Mouse (Mus musculus): ENCODE measurements around the gene Arnt. TPM values are rescaled to one million over a fixed set of nuclear protein-coding genes. Genes with fewer than 3 reads are reported as not detected.

Arnt gene
- 10 to 100 TPM; 53.9 to 57.9 TPM for total RNA-seq (2023)

DNA sequence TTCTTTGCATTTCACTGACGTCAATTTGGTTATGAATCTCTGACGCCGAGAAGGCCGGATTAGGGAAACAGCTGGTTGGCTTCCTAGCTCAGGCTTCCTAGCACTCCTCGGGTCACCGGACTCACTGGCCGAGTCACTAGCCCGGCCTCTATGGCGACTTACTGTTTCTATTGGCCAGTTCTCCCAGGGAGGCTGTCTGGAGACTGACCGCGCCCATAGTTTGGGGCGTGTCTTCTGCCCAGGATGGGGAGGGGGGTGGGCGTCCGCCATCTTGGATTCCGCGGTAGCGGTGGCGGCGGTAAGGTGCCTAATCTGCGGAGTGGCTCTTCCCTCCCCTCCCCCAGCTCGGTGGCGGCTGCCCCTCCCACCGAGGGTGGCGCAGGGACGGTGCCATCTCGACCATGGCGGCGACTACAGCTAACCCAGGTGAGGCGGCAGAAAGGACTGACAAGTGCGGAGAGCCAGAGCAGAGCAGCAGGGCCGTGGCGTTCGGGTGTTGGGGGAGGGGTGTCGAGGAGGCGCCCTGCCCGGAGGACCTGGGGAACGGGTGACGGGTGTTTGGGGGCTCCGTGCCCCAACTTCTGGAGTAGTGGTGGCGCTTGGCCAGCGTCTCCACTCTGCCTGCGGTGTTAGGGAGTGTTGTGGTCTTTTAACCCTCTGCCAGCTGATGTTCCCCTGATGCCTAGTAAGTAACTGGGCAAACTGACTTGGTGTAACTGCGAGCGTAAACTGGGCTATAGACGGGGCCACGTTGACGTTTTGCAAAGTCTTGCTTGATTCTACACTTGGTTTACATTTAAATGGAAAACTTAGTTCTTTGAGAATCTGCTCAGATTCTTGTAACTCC is at the start of gene Arnt:
TSS of gene Arnt (plus strand) at position 253 of the 847 bp plus-strand sequence.

DNA sequence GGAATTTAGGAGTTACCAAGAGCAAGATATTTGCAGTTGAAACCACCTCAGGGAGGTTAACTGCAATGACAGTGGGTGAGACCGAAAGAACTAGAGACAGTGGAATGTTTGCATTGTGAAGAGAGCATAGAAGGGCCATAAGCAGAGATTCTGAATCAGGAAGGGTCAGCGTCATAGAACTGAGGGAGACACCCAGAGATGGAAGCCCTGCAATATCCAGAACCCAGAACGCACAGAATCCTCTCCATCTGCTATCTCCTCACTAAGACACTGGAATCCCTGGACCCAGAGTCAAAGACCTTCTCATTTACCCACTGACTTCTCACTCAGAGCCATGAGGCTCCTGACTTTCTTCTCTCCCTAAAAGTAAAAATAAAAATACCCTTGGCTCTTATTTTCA is 31.4 kb upstream of the Arnt start, which contains the start of gene 4930558C23Rik:
TSS of gene 4930558C23Rik (minus strand) at position 101 of the 400 bp plus-strand sequence.

DNA sequence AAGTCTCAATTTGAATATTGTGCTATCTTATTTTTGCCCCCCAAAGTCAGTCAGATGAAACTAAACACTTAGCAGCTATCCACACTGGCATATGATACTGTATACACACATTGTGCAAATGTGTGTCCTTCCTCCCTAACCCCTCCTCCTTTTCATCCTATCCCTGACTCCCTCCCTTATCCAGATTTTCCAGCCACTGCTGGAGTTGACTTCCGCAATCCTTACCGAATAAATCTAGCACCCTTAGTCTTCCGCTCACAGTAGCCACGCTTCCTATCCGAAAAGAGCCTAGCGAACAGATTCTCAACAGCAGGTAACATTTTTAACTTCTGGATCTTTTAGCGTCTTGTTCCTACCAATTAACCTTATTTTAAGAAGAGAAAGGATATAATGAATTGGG is 64.8 kb downstream of the Arnt start, which contains the start of gene Ctsk:
TSS of gene Ctsk (plus strand) at position 233 of the 400 bp plus-strand sequence.

DNA sequence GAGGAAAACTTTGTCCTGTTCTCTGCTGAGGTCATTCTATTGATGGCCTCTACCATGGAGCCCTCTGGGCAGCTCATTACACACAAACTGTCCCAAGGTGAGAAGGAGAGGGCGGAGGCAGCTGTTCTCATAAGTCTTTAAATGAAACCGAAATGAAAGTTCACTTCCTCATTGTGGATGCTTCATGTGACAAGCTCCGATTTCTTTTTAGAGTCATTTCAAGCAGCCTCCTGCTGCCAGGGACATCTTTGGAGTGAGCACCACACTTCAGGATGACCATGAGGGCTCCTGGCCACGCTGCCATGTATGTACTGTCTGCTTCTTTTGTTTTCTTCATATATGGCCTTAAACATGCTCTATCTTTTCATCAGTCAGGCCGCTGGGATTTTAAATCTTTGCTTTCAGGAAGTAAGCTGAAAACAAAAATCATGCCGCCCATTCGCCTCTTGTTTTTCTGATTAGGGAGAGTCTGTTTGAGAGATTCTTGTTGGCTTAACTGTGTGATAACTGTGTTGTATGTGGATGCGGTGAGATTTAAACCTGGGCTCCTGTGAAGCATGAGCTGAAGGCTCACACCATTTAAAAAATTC is 92.5 kb downstream of the Arnt start, which contains the start of gene Ctss:
TSS of gene Ctss (plus strand) at position 165 of the 590 bp plus-strand sequence.

Other genes with a start within 250 kb of the Arnt start
- gene Gabpb2, start 216.5 kb upstream of the Arnt start, total RNA-seq (2023), result 10 to 100 TPM; 38.9 to 47.6 TPM
- 100 to 1,000 TPM; 224 to 236 TPM for gene Cdc42se1, start 205.7 kb upstream of the Arnt start, total RNA-seq (2023)
- gene Mllt11, start 202.2 kb upstream of the Arnt start, total RNA-seq (2023), result 1 to 10 TPM; 2.3 to 2.4 TPM
- not detected for gene Gm128, start 192.8 kb upstream of the Arnt start, total RNA-seq (2023)
- gene Bnipl, start 183.2 kb upstream of the Arnt start, total RNA-seq (2023), result under 1 TPM in 1 of 2 experiments, not detected in 1; 0.44 TPM
- gene Mindy1, start 153.0 kb upstream of the Arnt start, total RNA-seq (2023), result 100 to 1,000 TPM; 127 to 146 TPM
- 10 to 100 TPM; 17.4 to 19.3 TPM for gene Prune1, start 152.3 kb upstream of the Arnt start, total RNA-seq (2023)
- 1 to 10 TPM; 2.6 to 2.8 TPM for gene Anxa9, start 127.2 kb upstream of the Arnt start, total RNA-seq (2023)
- 100 to 1,000 TPM; 130 to 136 TPM for gene Cers2, start 119.6 kb upstream of the Arnt start, total RNA-seq (2023)
- 10 to 100 TPM; 20.0 to 21.0 TPM for gene Setdb1, start 77.2 kb upstream of the Arnt start, total RNA-seq (2023)
- gene 4930558C23Rik, start 31.5 kb upstream of the Arnt start, total RNA-seq (2023), result not detected
- 1 to 10 TPM in 1 of 2 experiments, under 1 TPM in 1; 0.97 to 1.5 TPM for gene Ctsk, start 64.9 kb downstream of the Arnt start, total RNA-seq (2023)
- 100 to 1,000 TPM; 215 to 257 TPM for gene Ctss, start 92.4 kb downstream of the Arnt start, total RNA-seq (2023)
- not detected for gene Hormad1, start 125.3 kb downstream of the Arnt start, total RNA-seq (2023)
- gene Golph3l, start 154.5 kb downstream of the Arnt start, total RNA-seq (2023), result 10 to 100 TPM; 22.1 to 22.2 TPM
- gene Ensa, start 190.6 kb downstream of the Arnt start, total RNA-seq (2023), result 10 to 100 TPM; 66.0 to 72.8 TPM
- 100 to 1,000 TPM; 760 to 809 TPM for gene Mcl1, start 224.4 kb downstream of the Arnt start, total RNA-seq (2023)

Measured in neutrophil, adult 83 days (primary cell).